Mouse (Mus musculus) urinary bladder, postnatal 25 days (tissue): Measurements from ENCODE around the gene Atf1.
"Not testable (repeated sequence)": the region's sequence is repeated elsewhere in the genome, so short reads cannot be mapped to it uniquely, and the experiment has no call there.

Experiments used
- DNase-seq: peaks from one replicate; pipeline ENCODE4 v3.0.0; 2022; ENCODE audit warnings: low spot score

The Atf1 gene

DNA sequence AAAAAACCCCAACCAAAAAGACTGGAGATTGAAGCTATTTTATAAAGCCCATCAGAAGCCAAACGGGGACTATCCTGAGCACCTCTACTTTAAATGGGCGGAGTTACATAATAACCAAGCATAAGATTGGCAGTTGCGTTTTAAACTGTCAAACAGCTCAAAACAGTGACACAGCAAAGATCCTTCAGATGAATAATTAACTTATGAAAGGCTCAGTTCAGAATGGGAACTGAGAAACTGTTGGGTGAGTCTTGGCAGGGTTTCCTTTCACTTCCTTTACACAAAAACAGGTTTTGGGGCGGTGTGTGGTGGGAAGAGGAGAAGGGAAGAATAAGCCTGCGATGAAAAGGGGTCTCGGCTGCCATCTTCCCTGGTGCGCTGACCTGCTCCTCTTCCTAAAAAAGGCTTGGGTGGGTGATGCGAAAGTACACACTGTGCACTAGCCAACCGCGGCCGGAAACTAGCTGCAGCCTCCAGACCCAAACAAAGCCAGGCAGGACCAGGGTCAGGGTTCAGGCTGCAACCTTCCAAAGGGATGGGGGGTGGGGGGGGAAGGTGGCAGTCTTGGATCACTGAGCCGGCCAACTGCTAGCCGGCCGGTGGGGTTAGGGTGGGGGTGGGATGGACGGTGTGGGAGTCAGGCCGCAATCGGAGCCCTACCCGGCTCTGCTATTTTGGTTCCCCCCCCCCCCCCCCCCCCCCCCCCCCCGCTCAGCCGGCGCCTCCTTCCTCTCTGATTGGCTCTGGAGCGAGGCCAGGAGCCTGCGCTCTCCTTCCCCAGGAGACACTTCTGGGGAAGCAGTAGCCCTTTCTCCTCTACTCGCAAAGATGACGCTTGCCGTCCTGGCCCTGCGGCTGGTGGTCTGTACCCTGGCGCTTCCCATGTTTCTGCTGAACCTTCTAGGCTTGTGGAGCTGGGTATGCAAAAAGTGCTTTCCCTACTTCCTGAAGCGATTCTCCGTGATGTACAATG, 76.7 kb downstream of the Atf1 start, which contains the start of gene Mettl7a1:
Gene Mettl7a1, plus strand, starts transcription at position 122 of the 973 bp plus-strand sequence.
- peak; percentile 73 for DNase-seq

- no peak for DNase-seq
Observed at GRCm38 (mm10) chr15:100306201-100306600, 78.6 kb downstream of the Atf1 start.

GRCm38 (mm10) chr15:100307438-100308096, 79.9 kb downstream of the Atf1 start:
- not testable (repeated sequence) for DNase-seq
